Mouse (Mus musculus) heart, embryonic 14.5 days (tissue): ENCODE data around the gene Hagh. TPM values are rescaled to one million over a fixed set of nuclear protein-coding genes. Genes with fewer than 3 reads are reported as not detected.

ENCODE experiments used
- ATAC-seq: fragments of 200-750 bp; cut with Nextera tagmentation; 2 replicates; pipeline ENCODE4 v1.8.0; 2017; ENCODE audit warnings: low read depth, moderate TSS enrichment; ENCODE audit not compliant: insufficient number of reproducible peaks, insufficient read depth, low FRiP score
- H3K27ac ChIP-seq, 2 experiments: fragments of 200-500 bp in 1 of 2; fragments of 300-500 bp in 1 of 2; sonication (generic) in 1 of 2; replicated peaks in 1 of 2; 2 replicates each; pipeline ENCODE4 v1.5.1; 2012 to 2014; ENCODE audit warnings: low read depth in 2 of 2, low read length in 2 of 2, control low read depth in 1 of 2, mild to moderate bottlenecking in 1 of 2, mixed read lengths in 1 of 2; ENCODE audit not compliant: control insufficient read depth in 1 of 2, insufficient read depth in 1 of 2
- H3K27me3 ChIP-seq: fragments of 300-500 bp; sonication (generic); 2 replicates; pipeline ENCODE4 v1.6.1; 2014; ENCODE audit warnings: mild to moderate bottlenecking, low read length, control low read depth; ENCODE audit not compliant: control insufficient read depth, insufficient read depth
- H3K36me3 ChIP-seq: fragments of 300-500 bp; sonication (generic); 2 replicates; pipeline ENCODE4 v1.6.1; 2014; ENCODE audit warnings: mild to moderate bottlenecking, control low read depth, low read length, mixed read lengths; ENCODE audit not compliant: control insufficient read depth, insufficient read depth
- H3K4me1 ChIP-seq, 2 experiments: fragments of 200-500 bp in 1 of 2; fragments of 300-500 bp in 1 of 2; sonication (generic) in 1 of 2; 2 replicates each; pipeline ENCODE4 v1.6.1; 2012 to 2014; ENCODE audit warnings: low read length in 2 of 2, control low read depth in 1 of 2, mixed read lengths in 1 of 2; ENCODE audit not compliant: control insufficient read depth in 2 of 2, insufficient read depth in 2 of 2
- H3K4me2 ChIP-seq: fragments of 300-500 bp; sonication (generic); 2 replicates; pipeline ENCODE4 v1.6.1; 2014; ENCODE audit warnings: mild to moderate bottlenecking, low read length
- H3K4me3 ChIP-seq, 2 experiments: fragments of 200-500 bp in 1 of 2; fragments of 300-500 bp in 1 of 2; sonication (generic) in 1 of 2; 2 replicates each; pipeline ENCODE4 v1.5.1; 2012 to 2014; ENCODE audit warnings: low read length in 2 of 2, mild to moderate bottlenecking in 2 of 2, control low read depth in 1 of 2, low read depth in 1 of 2, moderate library complexity in 1 of 2; ENCODE audit not compliant: control insufficient read depth in 1 of 2, insufficient read depth in 1 of 2
- H3K9ac ChIP-seq: fragments of 300-500 bp; sonication (generic); 2 replicates; pipeline ENCODE4 v1.6.1; 2014; ENCODE audit warnings: mild to moderate bottlenecking, low read length
- H3K9me3 ChIP-seq: fragments of 300-500 bp; sonication (generic); 2 replicates; pipeline ENCODE4 v1.6.1; 2016; ENCODE audit warnings: low read length, control low read depth; ENCODE audit not compliant: control insufficient read depth
- WGBS: fragments of 180-500 bp; shearing (Covaris S2); extraction: QIAGEN DNeasy Blood & Tissue Kit; methylation state at CpG from one replicate; pipeline ENCODE4 v1.1.7; 2014; 5-methylcytosine and 5-hydroxymethylcytosine counted together
- polyA plus RNA-seq: library from polyadenylated mRNA; unstranded; fragments of >200 nt; fragmentation: Nextera tagmentation; extraction: Ambion mirVana; gene quantifications from 2 replicates; pipeline ENCODE4 v1.2.1, GENCODE M21; 2014

Gene Hagh
- polyA plus RNA-seq, 1 experiment from 2014 or later: 68.4 TPM

DNA sequence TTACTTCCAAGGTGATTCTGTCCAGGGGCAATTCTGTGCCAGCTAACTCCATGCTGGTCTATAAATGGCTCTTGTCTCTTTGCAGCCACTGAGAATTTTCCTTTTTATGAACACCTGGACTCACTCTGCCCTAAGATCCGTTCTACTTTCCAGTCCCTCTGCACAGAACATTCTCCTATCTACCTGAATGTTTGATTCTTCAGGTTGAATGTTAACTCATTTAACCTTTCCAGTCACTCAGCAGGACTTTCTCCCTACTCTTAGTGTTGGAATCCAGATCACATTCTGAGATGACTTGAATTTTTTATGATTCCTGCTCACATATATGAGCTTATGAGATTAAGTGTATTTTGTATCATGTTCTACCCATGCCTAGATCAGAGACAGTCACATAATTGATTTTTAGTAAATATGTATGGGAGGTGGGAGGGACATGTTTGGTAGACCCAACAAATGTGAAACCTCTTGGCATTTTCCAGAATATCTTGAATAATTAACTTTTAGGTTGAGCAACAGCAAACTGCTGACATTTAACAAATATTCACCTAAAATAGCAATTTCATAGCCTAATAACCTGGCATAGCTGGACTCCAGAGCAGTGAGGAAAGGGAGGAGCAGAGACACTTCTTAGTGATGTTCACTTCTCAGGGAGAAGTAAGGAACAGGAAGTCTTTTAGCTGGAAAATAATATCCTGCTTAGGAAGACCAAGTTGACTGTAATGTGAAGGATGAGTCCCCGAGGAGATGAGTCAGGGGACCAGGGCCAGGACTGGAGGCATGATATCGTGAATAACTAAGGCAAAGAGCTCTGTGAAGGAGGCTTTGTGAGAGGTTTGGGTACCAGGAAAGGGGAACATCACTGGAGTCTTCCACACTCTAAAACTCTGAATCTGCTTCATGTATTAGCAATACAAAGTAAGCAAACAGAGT lies 18.3 kb upstream of the Hagh start:
- H3K27me3 ChIP-seq: no peaks in the 10 kb centered on the region
- H3K9me3 ChIP-seq: no peaks in the 10 kb centered on the region
- no peak overlapping the region for H3K9ac ChIP-seq
- H3K4me3 ChIP-seq: no peak overlapping the region
- H3K27ac ChIP-seq: no peak overlapping the region
- no peak overlapping the region for H3K4me2 ChIP-seq
- no peak for ATAC-seq
- WGBS: 41% methylated on average over 3 of the region's 3 CpGs
- no peaks in the 10 kb centered on the region for H3K36me3 ChIP-seq
- no peaks in the 10 kb centered on the region for H3K4me1 ChIP-seq

- Histone ChIP-seq H3K9ac (no peak overlapping the region), H3K4me1 (peaks cover 0 to 4% of the 10 kb centered on the region in 2 experiments; a peak in 2 of 4 replicates), H3K4me2 (no peak overlapping the region), H3K9me3 (no peaks in the 10 kb centered on the region), H3K27me3 (peaks cover 3% of the 10 kb centered on the region; the same call in 1 of the 2 replicates), H3K36me3 (no peaks in the 10 kb centered on the region), H3K27ac (no peak overlapping the region), H3K4me3 (no peak overlapping the region)
- WGBS: 47% methylated on average over 5 of the region's 5 CpGs
- no peak for ATAC-seq
These were observed 398 bp downstream of the Hagh start for GRCm38 (mm10) chr17:24840341-24840740.

- Histone ChIP-seq H3K27ac (no peak overlapping the region), H3K27me3 (no peaks in the 10 kb centered on the region; the same call in 1 of the 2 replicates), H3K9ac (no peak overlapping the region), H3K36me3 (no peaks in the 10 kb centered on the region), H3K9me3 (no peaks in the 10 kb centered on the region), H3K4me1 (peaks cover 0 to 4% of the 10 kb centered on the region in 2 experiments; a peak in 2 of 4 replicates), H3K4me2 (no peak overlapping the region), H3K4me3 (no peak overlapping the region)
- ATAC-seq: no peak
- WGBS: 48% methylated on average over 4 of the region's 4 CpGs
These were observed 1.2 kb downstream of the Hagh start for GRCm38 (mm10) chr17:24841133-24841532.

DNA sequence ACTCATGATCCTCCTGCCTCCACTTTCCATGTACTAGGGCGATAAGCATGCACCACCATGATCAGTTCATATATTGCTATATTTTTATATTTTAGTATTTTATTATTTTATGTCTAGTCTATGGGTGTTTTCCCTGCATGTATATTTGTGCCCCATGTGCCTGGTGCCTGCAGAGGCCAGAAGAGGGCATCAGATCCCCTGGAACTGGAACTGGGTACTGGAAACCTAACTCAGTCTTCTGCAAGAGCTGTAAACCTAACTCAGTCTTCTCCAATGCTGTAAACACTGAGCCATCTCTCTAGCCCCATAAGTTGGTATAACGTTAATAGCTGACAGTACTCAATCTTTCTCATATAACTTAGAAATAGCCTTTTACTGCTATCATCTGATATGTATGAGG lies 2.7 kb downstream of the Hagh start:
- 48% methylated on average over 2 of the region's 2 CpGs for WGBS
- Histone ChIP-seq H3K27ac (no peak overlapping the region), H3K27me3 (no peaks in the 10 kb centered on the region; the same call in 1 of the 2 replicates), H3K36me3 (no peaks in the 10 kb centered on the region), H3K4me3 (no peak overlapping the region), H3K9ac (no peak overlapping the region), H3K4me1 (peaks cover 2 to 4% of the 10 kb centered on the region in 2 experiments; a peak in 2 of 4 replicates), H3K9me3 (no peaks in the 10 kb centered on the region), H3K4me2 (no peak overlapping the region)
- ATAC-seq: no peak

DNA sequence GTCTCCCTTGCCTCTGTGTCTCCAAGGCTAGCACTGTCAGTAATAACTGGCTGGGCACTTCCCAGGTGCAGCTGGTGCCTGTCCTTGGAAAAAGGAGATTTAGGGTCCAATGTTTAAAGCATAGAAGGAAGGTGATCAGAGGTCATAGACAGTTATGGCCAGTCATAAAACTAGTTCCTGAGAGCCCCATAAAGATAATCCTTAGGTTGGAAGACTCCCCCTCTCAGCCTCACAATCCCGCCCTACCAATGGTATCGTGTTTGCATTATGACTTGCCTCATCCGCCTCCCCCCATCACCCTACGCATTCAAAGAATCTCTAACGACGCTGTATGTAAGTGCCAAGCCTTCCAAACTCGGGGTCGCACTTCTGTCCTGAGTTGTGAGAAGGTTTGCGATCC lies 4.6 kb downstream of the Hagh start:
- no peak overlapping the region for H3K4me3 ChIP-seq
- no peaks in the 10 kb centered on the region for H3K9me3 ChIP-seq
- H3K27me3 ChIP-seq: no peaks in the 10 kb centered on the region; the same call in 1 of the 2 replicates
- 40% methylated on average over 9 of the region's 9 CpGs for WGBS
- peak overlapping the region; percentile 55; the same call in 1 of the 2 replicates for H3K9ac ChIP-seq
- no peak for ATAC-seq
- H3K4me2 ChIP-seq: peak overlapping the region; percentile 43
- H3K36me3 ChIP-seq: no peaks in the 10 kb centered on the region
- H3K27ac ChIP-seq: peak overlapping the region in 1 of 2 experiments; percentile 22; a peak in 1 of 4 replicates
- H3K4me1 ChIP-seq: peaks cover 4 to 6% of the 10 kb centered on the region in 2 experiments; a peak in 2 of 4 replicates

- WGBS: 87% methylated on average over 1 of the region's 1 CpGs
- no peak for ATAC-seq
- H3K9me3 ChIP-seq: no peaks in the 10 kb centered on the region
- H3K4me3 ChIP-seq: no peak overlapping the region
- peaks cover 6 to 12% of the 10 kb centered on the region in 2 experiments; a peak in 3 of 4 replicates for H3K4me1 ChIP-seq
- H3K4me2 ChIP-seq: no peak overlapping the region
- H3K27me3 ChIP-seq: no peaks in the 10 kb centered on the region
- H3K9ac ChIP-seq: no peak overlapping the region
- H3K36me3 ChIP-seq: no peaks in the 10 kb centered on the region
- H3K27ac ChIP-seq: no peak overlapping the region
These were observed 7.4 kb downstream of the Hagh start for GRCm38 (mm10) chr17:24847386-24847785.

GRCm38 (mm10) chr17:24848600-24849031 lies 8.7 kb downstream of the Hagh start:
- Histone ChIP-seq H3K4me3 (peak overlapping the region; percentile 31 to 84), H3K4me1 (peaks cover 6 to 12% of the 10 kb centered on the region in 2 experiments; a peak in 3 of 4 replicates), H3K9ac (peak overlapping the region; percentile 89), H3K27ac (peak overlapping the region in 1 of 2 experiments; percentile 98; a peak in 2 of 4 replicates), H3K4me2 (peak overlapping the region; percentile 94), H3K9me3 (no peaks in the 10 kb centered on the region), H3K36me3 (peaks cover 10% of the 10 kb centered on the region; the same call in 1 of the 2 replicates), H3K27me3 (no peaks in the 10 kb centered on the region)
- ATAC-seq: no peak
